Mouse (Mus musculus) midbrain, postnatal 0 days (tissue): ENCODE results near the gene Ptprd. TPM values are rescaled to one million over a fixed set of nuclear protein-coding genes. Genes with fewer than 3 reads are reported as not detected.

Source experiments
- ATAC-seq: fragments of 200-750 bp; cut with Nextera tagmentation; 2 replicates; pipeline ENCODE4 v1.8.0; 2017; ENCODE audit warnings: moderate number of reproducible peaks, mild to moderate bottlenecking, moderate TSS enrichment, moderate library complexity; ENCODE audit not compliant: low FRiP score
- DNase-seq: peaks from one replicate; pipeline ENCODE4 v3.0.0-alpha.2; 2015; ENCODE audit warnings: low spot score
- H3K27ac ChIP-seq: fragments of 300-500 bp; sonication (generic); 2 replicates; pipeline ENCODE4 v1.5.1; 2014; ENCODE audit warnings: low read depth, mild to moderate bottlenecking, low read length, mixed read lengths
- H3K27me3 ChIP-seq: fragments of 300-500 bp; sonication (generic); 2 replicates; pipeline ENCODE4 v1.6.1; 2014; ENCODE audit warnings: low read length, control low read depth, mixed read lengths; ENCODE audit not compliant: insufficient read depth
- H3K36me3 ChIP-seq: fragments of 300-500 bp; sonication (generic); 2 replicates; pipeline ENCODE4 v1.6.1; 2014; ENCODE audit warnings: low read length, control low read depth, mixed read lengths; ENCODE audit not compliant: insufficient read depth
- H3K4me1 ChIP-seq: fragments of 300-500 bp; sonication (generic); 2 replicates; pipeline ENCODE4 v1.6.1; 2014; ENCODE audit warnings: mild to moderate bottlenecking, control low read depth, antibody characterized with exemption, low read length, mixed read lengths; ENCODE audit not compliant: insufficient read depth
- H3K4me2 ChIP-seq: fragments of 300-500 bp; sonication (generic); 2 replicates; pipeline ENCODE4 v1.6.1; 2014; ENCODE audit warnings: low read depth, mild to moderate bottlenecking, low read length, mixed read lengths; ENCODE audit not compliant: poor library complexity, severe bottlenecking
- H3K4me3 ChIP-seq: fragments of 300-500 bp; sonication (generic); 2 replicates; pipeline ENCODE4 v1.5.1; 2014; ENCODE audit warnings: low read depth, mild to moderate bottlenecking, low read length, moderate library complexity
- H3K9ac ChIP-seq: fragments of 300-500 bp; sonication (generic); replicated peaks from 2 replicates; pipeline ENCODE4 v1.6.1; 2014; ENCODE audit warnings: mild to moderate bottlenecking, low read length, moderate library complexity, mixed read lengths; ENCODE audit not compliant: poor library complexity, severe bottlenecking
- H3K9me3 ChIP-seq: fragments of 300-500 bp; sonication (generic); 2 replicates; pipeline ENCODE4 v1.6.1; 2016; ENCODE audit warnings: low read length, control low read depth
- CTCF ChIP-seq: IDR thresholded peaks from 2 replicates; pipeline ENCODE4 v1.5.1; 2016; ENCODE audit warnings: antibody characterized with exemption, mild to moderate bottlenecking
- WGBS: fragments of 180-500 bp; shearing (Covaris S2); extraction: QIAGEN DNeasy Blood & Tissue Kit; methylation state at CpG from one replicate; pipeline ENCODE4 v1.1.7; 2014; 5-methylcytosine and 5-hydroxymethylcytosine counted together
- polyA plus RNA-seq: library from polyadenylated mRNA; unstranded; fragments of >200 nt; fragmentation: Nextera tagmentation; extraction: Ambion mirVana; gene quantifications from 2 replicates; pipeline ENCODE4 v1.2.1, GENCODE M21; 2015
- total RNA-seq: library from RNA; depleted of rRNA; stranded (reverse); fragments of >200 nt; gene quantifications from 2 replicates; pipeline ENCODE4 v1.2.3, GENCODE M21; 2014

The Ptprd gene
- total and polyA plus RNA-seq, 2 experiments from 2014 or later: 66.1 to 102 TPM

GRCm38 (mm10) chr4:76282886-76283285, 1928.9 kb downstream of the Ptprd start:
- Histone ChIP-seq H3K4me1 (peaks cover 3% of the 10 kb centered on the region; the same call in 1 of the 2 replicates), H3K36me3 (no peaks in the 10 kb centered on the region), H3K9me3 (no peaks in the 10 kb centered on the region), H3K27ac (no peak overlapping the region), H3K4me2 (no peak overlapping the region), H3K9ac (no peak overlapping the region), H3K27me3 (no peaks in the 10 kb centered on the region), H3K4me3 (no peak overlapping the region)
- peak; percentile 40 for DNase-seq
- no peak for ATAC-seq
- no peak for TF ChIP-seq CTCF
- WGBS: 30% methylated on average over 4 of the region's 4 CpGs

GRCm38 (mm10) chr4:76262727-76263126, 1949.0 kb downstream of the Ptprd start:
- Histone ChIP-seq H3K4me2 (no peak overlapping the region), H3K4me1 (peaks cover 6% of the 10 kb centered on the region; the same call in 1 of the 2 replicates), H3K27me3 (no peaks in the 10 kb centered on the region), H3K9ac (no peak overlapping the region), H3K4me3 (no peak overlapping the region), H3K36me3 (no peaks in the 10 kb centered on the region), H3K27ac (no peak overlapping the region), H3K9me3 (no peaks in the 10 kb centered on the region)
- TF ChIP-seq CTCF: no peak
- DNase-seq (no peak), ATAC-seq (no peak)
- 93% methylated on average over 4 of the region's 4 CpGs for WGBS

GRCm38 (mm10) chr4:76260686-76261085, 1951.1 kb downstream of the Ptprd start:
- H3K9ac ChIP-seq: no peak overlapping the region
- no peaks in the 10 kb centered on the region for H3K9me3 ChIP-seq
- WGBS: 84% methylated on average over 1 of the region's 1 CpGs
- no peaks in the 10 kb centered on the region for H3K36me3 ChIP-seq
- H3K27me3 ChIP-seq: no peaks in the 10 kb centered on the region
- H3K4me3 ChIP-seq: no peak overlapping the region
- no peak overlapping the region for H3K4me2 ChIP-seq
- no peak for TF ChIP-seq CTCF
- peak; percentile 24 for DNase-seq
- no peak overlapping the region for H3K27ac ChIP-seq
- H3K4me1 ChIP-seq: peaks cover 6% of the 10 kb centered on the region; the same call in 1 of the 2 replicates
- no peak for ATAC-seq

- 69% methylated on average over 3 of the region's 3 CpGs for WGBS
- H3K27me3 ChIP-seq: no peaks in the 10 kb centered on the region
- peaks cover 6% of the 10 kb centered on the region; the same call in 1 of the 2 replicates for H3K4me1 ChIP-seq
- no peaks in the 10 kb centered on the region for H3K9me3 ChIP-seq
- TF ChIP-seq CTCF: no peak
- H3K9ac ChIP-seq: no peak overlapping the region
- H3K36me3 ChIP-seq: no peaks in the 10 kb centered on the region
- no peak for ATAC-seq
- DNase-seq: peak; percentile 40
- no peak overlapping the region for H3K4me3 ChIP-seq
- H3K4me2 ChIP-seq: no peak overlapping the region
- no peak overlapping the region for H3K27ac ChIP-seq
Observed at GRCm38 (mm10) chr4:76260286-76260685, 1951.5 kb downstream of the Ptprd start.

- DNase-seq (peak; percentile 15), ATAC-seq (no peak; the same call in 1 of the 2 replicates)
- H3K4me3 ChIP-seq: no peak overlapping the region
Observed at GRCm38 (mm10) chr4:76259636-76260035, 1952.1 kb downstream of the Ptprd start.

GRCm38 (mm10) chr4:76244371-76244770, 1967.4 kb downstream of the Ptprd start:
- H3K9me3 ChIP-seq: no peaks in the 10 kb centered on the region
- no peaks in the 10 kb centered on the region for H3K27me3 ChIP-seq
- no peak overlapping the region for H3K27ac ChIP-seq
- no peak overlapping the region for H3K9ac ChIP-seq
- no peak for TF ChIP-seq CTCF
- WGBS: 39% methylated on average over 6 of the region's 6 CpGs
- ATAC-seq (no peak), DNase-seq (no peak)
- H3K4me3 ChIP-seq: no peak overlapping the region
- no peaks in the 10 kb centered on the region for H3K36me3 ChIP-seq
- no peaks in the 10 kb centered on the region for H3K4me1 ChIP-seq
- no peak overlapping the region for H3K4me2 ChIP-seq

More at GRCm38 (mm10) chr4:76259636-76260035, 1952.1 kb downstream of the Ptprd start:
- WGBS: 48% methylated on average over 2 of the region's 2 CpGs
- Histone ChIP-seq H3K27me3 (no peaks in the 10 kb centered on the region), H3K4me1 (peaks cover 6% of the 10 kb centered on the region; the same call in 1 of the 2 replicates), H3K36me3 (no peaks in the 10 kb centered on the region), H3K27ac (no peak overlapping the region), H3K9me3 (no peaks in the 10 kb centered on the region), H3K4me2 (no peak overlapping the region), H3K9ac (no peak overlapping the region)
- TF ChIP-seq CTCF: no peak
